Mouse (Mus musculus) embryonic facial prominence, embryonic 12.5 days (tissue): ENCODE data around the gene S100z. TPM values are rescaled to one million over a fixed set of nuclear protein-coding genes. Genes with fewer than 3 reads are reported as not detected.

ENCODE experiments used
- ATAC-seq: fragments of 200-750 bp; cut with Nextera tagmentation; 2 replicates; pipeline ENCODE4 v1.8.0; 2017; ENCODE audit not compliant: insufficient number of reproducible peaks, insufficient read depth, low FRiP score, low TSS enrichment
- H3K27ac ChIP-seq: fragments of 300-500 bp; sonication (generic); 2 replicates; pipeline ENCODE4 v1.5.1; 2016; ENCODE audit warnings: mild to moderate bottlenecking
- H3K27me3 ChIP-seq: fragments of 300-500 bp; sonication (generic); 2 replicates; pipeline ENCODE4 v1.6.1; 2016; ENCODE audit warnings: mild to moderate bottlenecking, moderate library complexity
- H3K36me3 ChIP-seq: fragments of 300-500 bp; sonication (generic); 2 replicates; pipeline ENCODE4 v1.6.1; 2016; ENCODE audit warnings: mild to moderate bottlenecking
- H3K4me1 ChIP-seq: fragments of 300-500 bp; sonication (generic); 2 replicates; pipeline ENCODE4 v1.6.1; 2016
- H3K4me2 ChIP-seq: fragments of 300-500 bp; sonication (generic); replicated peaks from 2 replicates; pipeline ENCODE4 v1.6.1; 2016; ENCODE audit warnings: mild to moderate bottlenecking, moderate library complexity
- H3K4me3 ChIP-seq: fragments of 300-500 bp; sonication (generic); 2 replicates; pipeline ENCODE4 v1.5.1; 2016; ENCODE audit warnings: mild to moderate bottlenecking
- H3K9ac ChIP-seq: fragments of 300-500 bp; sonication (generic); 2 replicates; pipeline ENCODE4 v1.6.1; 2016; ENCODE audit warnings: mild to moderate bottlenecking, moderate library complexity
- H3K9me3 ChIP-seq: fragments of 300-500 bp; sonication (generic); 2 replicates; pipeline ENCODE4 v1.6.1; 2016; ENCODE audit warnings: mild to moderate bottlenecking, moderate library complexity
- WGBS: fragments of 180-500 bp; shearing (Covaris S2); methylation state at CpG from one replicate; pipeline ENCODE4 v1.1.7; 2016; 5-methylcytosine and 5-hydroxymethylcytosine counted together
- polyA plus RNA-seq: library from polyadenylated mRNA; unstranded; fragments of >200 nt; fragmentation: Nextera tagmentation; extraction: Ambion mirVana; gene quantifications from 2 replicates; pipeline ENCODE4 v1.2.1, GENCODE M21; 2016

Gene S100z
- polyA plus RNA-seq: 1.6 and 4.2 TPM in 2 replicates

DNA sequence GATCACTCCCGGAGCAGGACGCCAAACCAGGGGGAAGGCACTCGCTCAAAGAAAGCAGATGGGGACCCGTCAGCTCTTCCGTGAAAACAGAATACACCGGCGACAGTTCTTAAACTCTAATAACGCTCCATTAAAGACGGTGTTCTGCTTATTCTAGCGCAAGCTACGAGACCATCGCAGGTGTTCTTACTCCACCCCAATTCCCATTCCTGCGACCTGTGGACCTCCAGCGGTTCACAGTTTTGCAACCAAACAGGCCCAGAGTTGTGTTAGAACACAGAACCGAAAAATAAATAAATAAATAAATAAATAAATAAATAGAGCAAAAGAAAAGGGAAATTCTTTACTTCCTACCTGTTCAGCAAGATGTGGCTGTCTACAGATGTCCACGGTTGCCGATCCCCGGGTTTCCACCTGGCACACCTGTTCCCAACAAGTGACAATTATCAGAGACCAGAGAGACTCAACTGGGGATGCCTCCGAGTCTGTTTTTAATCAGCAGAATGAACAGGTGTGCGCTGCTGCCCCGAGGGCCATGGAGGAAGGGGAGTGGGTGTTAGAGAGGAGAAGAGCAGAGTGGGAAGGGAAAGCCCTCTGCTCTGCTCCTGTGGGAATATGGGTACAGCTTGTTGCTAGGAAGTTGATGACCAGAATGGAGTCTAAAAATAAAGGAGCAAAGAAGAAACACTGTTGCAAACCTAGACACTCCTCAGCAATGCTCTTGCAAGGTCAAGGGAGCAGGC, at the start of gene S100z:
S100z (minus strand) TSS at position 51 of the 743 bp plus-strand sequence.
- no peaks in the 10 kb centered on the region for H3K36me3 ChIP-seq
- 86% methylated on average over 21 of the region's 21 CpGs for whole genome bisulfite sequencing
- H3K9ac ChIP-seq: no peak within 1 kb of the TSS
- H3K27me3 ChIP-seq: peaks cover 8% of the 10 kb centered on the region; the same call in 1 of the 2 replicates
- no peaks in the 10 kb centered on the region for H3K9me3 ChIP-seq
- H3K4me3 ChIP-seq: no peak within 1 kb of the TSS
- no peak within 1 kb of the TSS for H3K4me2 ChIP-seq
- H3K27ac ChIP-seq: no peak within 1 kb of the TSS
- no peaks in the 10 kb centered on the region for H3K4me1 ChIP-seq
- ATAC-seq: no peak

DNA sequence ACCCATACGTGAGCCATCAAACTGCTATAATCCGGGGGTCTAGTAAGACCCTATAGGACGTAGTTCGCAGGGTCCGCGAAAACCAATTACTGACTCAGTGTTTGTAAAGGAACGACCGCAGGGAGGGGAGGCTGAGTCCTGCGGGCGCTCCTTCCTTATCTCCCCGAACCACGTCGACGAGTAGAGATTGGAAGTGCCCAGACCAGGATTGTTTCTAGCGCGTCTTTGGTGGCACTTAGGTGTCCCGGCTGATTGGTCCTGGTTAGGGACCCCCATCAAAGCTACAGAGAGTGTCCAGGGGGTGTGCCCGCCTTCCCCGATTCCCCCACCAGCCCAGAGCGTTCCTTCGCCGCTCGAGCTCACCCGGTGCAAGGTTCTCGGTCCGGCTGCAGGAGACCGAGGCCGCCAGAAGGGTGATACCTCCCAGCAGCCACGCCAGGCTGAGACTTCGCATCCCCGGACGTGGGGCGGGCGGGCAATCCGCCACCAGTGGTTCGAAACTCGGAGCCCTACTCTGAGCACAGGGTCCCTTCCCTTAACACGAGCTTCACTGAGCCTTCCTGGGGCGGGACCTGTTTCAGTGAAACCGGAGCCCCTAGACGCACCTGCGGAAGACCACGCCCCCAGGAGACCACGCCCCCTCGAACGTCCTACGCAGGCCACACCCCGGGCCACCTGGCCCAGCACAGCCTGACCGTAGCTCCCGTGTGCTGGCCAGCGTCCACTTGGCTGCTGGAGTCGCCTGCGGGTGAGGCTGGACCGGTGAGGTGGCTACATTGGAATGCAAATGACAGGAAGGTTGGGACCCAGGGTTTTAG, 46.4 kb upstream of the S100z start, which contains the start of gene F2rl1:
F2rl1 (minus strand) TSS at position 554 of the 818 bp plus-strand sequence.
- Histone ChIP-seq H3K4me2 (peak within 1 kb of the TSS; percentile 78), H3K4me3 (peak within 1 kb of the TSS; percentile 43), H3K4me1 (peaks cover 14% of the 10 kb centered on the region), H3K36me3 (no peaks in the 10 kb centered on the region), H3K27me3 (peaks cover 32% of the 10 kb centered on the region), H3K9ac (peak within 1 kb of the TSS; percentile 33; the same call in 1 of the 2 replicates), H3K27ac (no peak within 1 kb of the TSS), H3K9me3 (no peaks in the 10 kb centered on the region)
- peak; percentile 71; the same call in 1 of the 2 replicates for ATAC-seq
- WGBS: under 1% methylated on average over 54 of the region's 54 CpGs

DNA sequence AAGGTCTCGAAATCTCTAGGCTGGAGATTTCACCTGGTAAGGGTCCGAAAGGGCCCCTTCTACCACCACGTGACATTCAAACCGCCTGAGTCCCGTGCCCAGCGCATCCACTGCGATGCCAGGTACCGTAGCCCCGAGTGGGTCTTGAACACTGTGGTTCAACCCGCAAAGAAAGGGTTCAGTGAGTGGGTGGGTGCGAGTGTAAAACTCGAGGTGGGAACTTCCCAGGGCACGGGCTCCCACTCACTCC, 45.8 kb upstream of the S100z start:
- Histone ChIP-seq H3K27ac (no peak overlapping the region), H3K27me3 (peaks cover 32% of the 10 kb centered on the region), H3K36me3 (no peaks in the 10 kb centered on the region), H3K9me3 (no peaks in the 10 kb centered on the region), H3K4me2 (peak overlapping the region; percentile 78), H3K9ac (0 out of 2 replicates have a peak overlapping the region, but pooled peaks have one; percentile 33), H3K4me1 (peaks cover 14% of the 10 kb centered on the region), H3K4me3 (peak overlapping the region; percentile 43)
- 1% methylated on average over 13 of the region's 13 CpGs for WGBS
- ATAC-seq: peak; percentile 52; the same call in 1 of the 2 replicates

DNA sequence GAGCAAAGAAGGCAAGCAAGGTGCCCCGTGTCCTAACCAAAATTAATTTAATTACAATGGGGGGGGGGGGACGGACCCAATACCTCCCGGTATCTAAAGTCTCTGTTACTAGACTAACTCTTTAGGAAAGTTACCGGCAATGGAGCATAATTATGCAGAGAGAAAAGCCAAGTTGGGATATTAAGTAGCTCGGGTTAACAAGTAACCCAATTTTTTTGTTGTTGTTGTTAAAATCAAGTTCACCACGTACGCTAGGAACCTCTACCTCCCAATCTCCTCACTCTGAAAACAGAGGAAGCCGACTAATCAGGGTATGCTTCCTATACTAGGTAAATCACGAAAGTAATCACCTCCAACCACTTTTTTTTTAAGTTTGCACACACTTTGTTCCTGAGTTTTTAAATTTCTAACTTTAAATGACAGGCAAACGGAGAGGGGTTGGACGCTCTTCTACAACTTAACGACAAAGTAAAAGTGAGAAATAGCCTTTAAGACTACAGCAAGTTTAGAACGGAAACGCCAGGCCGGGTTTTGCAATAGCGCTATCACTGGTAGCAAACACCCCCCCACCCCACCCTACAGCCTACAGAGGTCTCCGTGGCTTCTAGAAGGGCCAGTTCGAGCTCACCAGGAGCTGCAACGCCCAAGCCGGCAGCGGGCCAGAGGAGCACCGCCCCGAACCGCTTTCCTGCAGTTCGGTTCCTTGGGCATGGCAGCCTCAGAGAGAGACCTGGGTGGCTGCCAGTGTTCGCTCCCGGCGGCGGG, 45.3 kb upstream of the S100z start:
- Histone ChIP-seq H3K4me3 (peak overlapping the region; percentile 43), H3K9ac (0 out of 2 replicates have a peak overlapping the region, but pooled peaks have one; percentile 33), H3K27ac (no peak overlapping the region), H3K27me3 (peaks cover 32% of the 10 kb centered on the region), H3K36me3 (no peaks in the 10 kb centered on the region), H3K4me2 (peak overlapping the region; percentile 78), H3K9me3 (no peaks in the 10 kb centered on the region), H3K4me1 (peaks cover 14% of the 10 kb centered on the region)
- 2% methylated on average over 29 of the region's 29 CpGs for WGBS
- no peak for ATAC-seq

DNA sequence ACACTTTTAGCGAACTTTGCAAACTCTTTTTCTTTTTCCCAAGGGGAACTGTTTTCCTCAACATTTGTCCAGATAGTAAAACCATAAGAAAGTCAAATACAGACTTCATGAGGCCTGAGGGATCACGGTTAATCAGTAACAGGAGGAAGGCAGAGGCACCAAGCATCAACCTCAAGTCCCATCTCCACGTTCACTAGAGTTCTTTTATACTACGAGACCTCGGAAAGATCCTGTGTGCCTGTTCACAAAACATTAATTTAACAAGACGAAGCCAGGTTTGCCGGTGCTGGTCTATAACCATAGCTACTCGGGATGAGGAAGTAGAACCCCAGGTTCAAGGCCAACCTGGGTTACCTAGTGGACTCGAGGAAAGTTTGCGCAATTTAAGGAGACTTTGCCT, 43.7 kb upstream of the S100z start:
- ATAC-seq: no peak
- Histone ChIP-seq H3K36me3 (no peaks in the 10 kb centered on the region), H3K27ac (no peak overlapping the region), H3K4me1 (peaks cover 14% of the 10 kb centered on the region), H3K4me3 (no peak overlapping the region), H3K9me3 (no peaks in the 10 kb centered on the region), H3K27me3 (peaks cover 32% of the 10 kb centered on the region), H3K4me2 (no peak overlapping the region), H3K9ac (no peak overlapping the region)
- WGBS: 85% methylated on average over 10 of the region's 10 CpGs

DNA sequence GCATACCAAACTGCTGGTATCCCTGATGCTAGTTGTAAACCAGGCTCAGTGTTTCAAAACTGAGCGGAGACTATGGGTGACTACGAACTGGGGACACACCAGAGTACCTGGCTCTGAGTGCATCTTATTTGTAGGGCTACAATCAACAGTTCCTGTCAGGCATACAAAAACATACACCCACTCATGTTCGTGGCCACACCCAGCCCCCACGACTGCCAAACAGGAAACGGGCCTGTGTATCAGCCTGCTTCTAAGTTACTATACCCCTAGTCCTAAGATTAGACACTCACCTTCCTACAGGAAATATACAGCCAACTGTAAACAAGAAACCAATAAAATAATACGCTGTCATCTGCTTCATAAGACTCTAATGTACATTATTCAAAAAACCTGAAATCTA, 42.5 kb upstream of the S100z start:
- peaks cover 26% of the 10 kb centered on the region for H3K27me3 ChIP-seq

DNA sequence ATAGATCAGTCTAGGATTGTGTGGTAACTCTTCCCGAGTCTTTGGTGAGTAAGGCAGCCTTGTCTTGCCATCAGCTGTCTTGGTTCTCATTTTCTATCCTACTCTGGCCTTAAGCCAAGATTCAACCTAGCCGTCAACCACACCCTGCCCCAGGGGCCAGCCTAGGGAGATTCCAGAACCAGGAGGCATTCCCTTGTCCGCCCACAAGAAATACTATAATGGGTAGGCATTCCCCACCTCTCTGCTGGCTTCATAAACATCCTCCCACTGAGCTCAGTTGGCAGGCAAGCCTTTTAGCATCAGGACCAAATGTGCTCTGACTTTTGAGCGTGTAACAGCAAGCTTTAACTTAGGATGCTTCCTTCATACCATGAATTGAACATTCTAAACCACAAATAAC, 36.2 kb upstream of the S100z start:
- Histone ChIP-seq H3K9ac (no peak overlapping the region), H3K4me3 (no peak overlapping the region), H3K4me2 (no peak overlapping the region), H3K27me3 (no peaks in the 10 kb centered on the region), H3K27ac (no peak overlapping the region), H3K36me3 (no peaks in the 10 kb centered on the region), H3K9me3 (no peaks in the 10 kb centered on the region), H3K4me1 (no peaks in the 10 kb centered on the region)
- 74% methylated on average over 4 of the region's 4 CpGs for WGBS
- ATAC-seq: no peak

More for the DNA sequence above, 42.5 kb upstream of the S100z start:
- 90% methylated on average over 6 of the region's 6 CpGs for WGBS
- Histone ChIP-seq H3K36me3 (no peaks in the 10 kb centered on the region), H3K4me1 (peaks cover 14% of the 10 kb centered on the region), H3K9ac (no peak overlapping the region), H3K27ac (no peak overlapping the region), H3K4me2 (no peak overlapping the region), H3K4me3 (no peak overlapping the region), H3K9me3 (no peaks in the 10 kb centered on the region)
- no peak for ATAC-seq

DNA sequence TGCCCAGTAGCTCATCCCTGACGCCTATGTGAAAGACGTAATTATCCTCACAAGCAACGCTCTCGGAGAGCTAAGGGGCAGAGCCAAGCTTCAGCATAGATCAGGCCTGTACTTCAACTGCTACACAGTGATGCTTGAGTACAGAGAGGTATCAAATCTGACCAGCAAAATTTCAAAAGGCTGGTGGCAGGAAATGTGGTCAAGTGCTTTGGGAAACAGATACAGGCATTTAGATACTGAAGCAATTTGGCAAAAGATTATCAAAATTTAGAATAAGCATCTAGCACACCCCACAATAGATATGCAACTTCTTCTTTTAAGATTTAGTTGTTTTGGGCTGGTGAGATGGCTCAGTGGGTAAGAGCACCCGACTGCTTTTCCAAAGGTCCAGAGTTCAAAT, 31.5 kb upstream of the S100z start:
- ATAC-seq: no peak
- 86% methylated on average over 5 of the region's 5 CpGs for WGBS

DNA sequence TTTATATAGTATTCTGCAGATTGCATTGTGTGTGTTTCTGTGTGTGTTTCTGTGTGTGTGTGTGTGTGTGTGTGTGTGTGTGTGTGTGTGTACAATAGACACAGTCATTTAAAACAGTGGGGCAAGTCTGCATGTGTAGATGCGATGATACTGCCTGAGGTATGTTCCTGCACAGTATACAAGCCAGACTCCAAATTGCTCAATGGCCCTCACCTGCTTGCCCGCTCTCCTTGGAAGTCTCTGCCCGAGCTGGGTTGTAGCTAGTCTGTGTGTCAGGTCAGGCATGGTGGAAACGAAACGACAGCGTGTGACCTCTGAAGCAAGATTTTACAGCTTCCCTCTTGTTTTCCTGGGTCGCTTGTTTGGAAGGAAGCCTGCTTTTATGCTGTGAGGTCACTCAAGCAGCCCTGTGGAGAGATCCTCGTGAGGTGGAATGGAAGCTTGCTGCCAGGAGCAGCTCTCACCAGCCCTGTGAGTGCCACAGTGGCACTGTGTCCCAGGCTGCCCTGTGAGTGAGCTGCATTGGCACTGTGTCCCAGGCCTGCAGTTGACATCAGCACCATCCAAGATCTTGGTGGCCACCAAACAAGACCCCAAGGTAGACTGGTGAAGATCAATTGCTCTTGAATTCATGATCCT, 24.9 kb upstream of the S100z start:
- Histone ChIP-seq H3K27me3 (no peaks in the 10 kb centered on the region), H3K4me3 (no peak overlapping the region), H3K9me3 (no peaks in the 10 kb centered on the region), H3K4me1 (no peaks in the 10 kb centered on the region), H3K4me2 (no peak overlapping the region), H3K27ac (no peak overlapping the region), H3K9ac (no peak overlapping the region), H3K36me3 (no peaks in the 10 kb centered on the region)
- WGBS: 79% methylated on average over 8 of the region's 8 CpGs
- ATAC-seq: no peak

More for the DNA sequence above, 31.5 kb upstream of the S100z start:
- H3K27ac ChIP-seq: no peak overlapping the region
- H3K36me3 ChIP-seq: no peaks in the 10 kb centered on the region
- H3K4me1 ChIP-seq: no peaks in the 10 kb centered on the region
- H3K4me2 ChIP-seq: no peak overlapping the region
- H3K27me3 ChIP-seq: no peaks in the 10 kb centered on the region
- H3K9me3 ChIP-seq: no peaks in the 10 kb centered on the region
- H3K9ac ChIP-seq: no peak overlapping the region
- no peak overlapping the region for H3K4me3 ChIP-seq

DNA sequence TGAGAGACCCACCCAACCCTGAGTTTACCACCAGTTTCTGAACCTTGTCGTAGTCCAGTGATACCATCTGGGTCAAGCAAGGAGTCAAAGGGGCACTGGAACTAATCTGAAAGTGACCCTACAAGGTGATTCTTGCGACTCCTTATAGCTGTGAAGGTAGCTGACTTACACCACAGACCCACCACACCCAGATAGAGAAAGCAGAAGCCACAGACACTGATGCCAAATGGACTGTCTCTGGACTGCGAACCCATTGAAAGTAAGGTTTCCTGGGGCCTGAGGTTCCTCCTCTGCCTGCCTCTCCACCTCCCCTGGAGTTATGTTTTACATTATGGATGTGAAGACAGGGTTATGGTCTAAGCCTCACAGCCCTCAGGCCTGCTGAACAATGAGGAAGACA, 18.1 kb upstream of the S100z start:
- no peak for ATAC-seq
- 0 out of 2 replicates have a peak, but pooled peaks cover 2% of the 10 kb centered on the region for H3K4me1 ChIP-seq
- no peak overlapping the region for H3K4me3 ChIP-seq
- no peaks in the 10 kb centered on the region for H3K36me3 ChIP-seq
- no peaks in the 10 kb centered on the region for H3K9me3 ChIP-seq
- no peaks in the 10 kb centered on the region for H3K27me3 ChIP-seq
- no peak overlapping the region for H3K27ac ChIP-seq
- no peak overlapping the region for H3K9ac ChIP-seq
- 85% methylated on average over 3 of the region's 3 CpGs for WGBS
- no peak overlapping the region for H3K4me2 ChIP-seq

DNA sequence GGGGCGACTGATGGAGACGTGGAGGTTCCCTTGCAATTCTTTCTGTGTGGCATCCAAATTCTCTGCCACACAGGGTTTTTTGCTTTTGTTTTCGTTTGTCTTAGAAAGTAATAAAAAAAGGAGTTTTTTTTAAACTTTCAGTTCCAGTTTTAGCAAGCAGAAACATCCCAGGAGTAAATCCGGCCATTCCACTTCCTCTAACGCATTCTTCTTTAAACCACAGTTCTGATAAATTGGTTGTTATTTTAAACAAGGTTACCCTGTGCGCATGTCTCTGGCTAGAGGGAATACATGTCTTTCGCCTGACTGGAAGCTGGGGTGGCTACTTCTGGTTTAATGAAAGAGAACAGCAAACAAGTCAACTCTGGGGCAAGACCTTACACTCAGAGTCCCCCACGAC, 16.3 kb upstream of the S100z start:
- H3K4me1 ChIP-seq: 0 out of 2 replicates have a peak, but pooled peaks cover 2% of the 10 kb centered on the region
- H3K4me2 ChIP-seq: no peak overlapping the region
- WGBS: 61% methylated on average over 8 of the region's 8 CpGs
- H3K9me3 ChIP-seq: no peaks in the 10 kb centered on the region
- H3K27ac ChIP-seq: no peak overlapping the region
- no peak overlapping the region for H3K9ac ChIP-seq
- H3K36me3 ChIP-seq: no peaks in the 10 kb centered on the region
- no peaks in the 10 kb centered on the region for H3K27me3 ChIP-seq
- H3K4me3 ChIP-seq: no peak overlapping the region
- ATAC-seq: no peak
